Mouse (Mus musculus): ENCODE measurements around the gene Strn4. TPM values are rescaled to one million over a fixed set of nuclear protein-coding genes. Genes with fewer than 3 reads are reported as not detected.

Strn4 gene
- 68.5 and 80.0 TPM in 2 replicates for polyA plus RNA-seq (2015; fragmentation: Nextera tagmentation; extraction: Ambion mirVana)

GRCm38 (mm10) chr7:16815351-16815941, at the start of gene Strn4:
Gene Strn4, plus strand, starts transcription at chr7:16815889.
- Histone ChIP-seq H3K27ac (ENCODE audit: low read length) (peak within 1 kb of the TSS; percentile 95), H3K4me1 (ENCODE audit: control insufficient read depth, insufficient read depth, low read length) (peaks cover 40% of the 10 kb centered on the region), H3K4me3 (replicated peaks; ENCODE audit: low read length) (peak within 1 kb of the TSS; percentile 89), H3K4me2 (ENCODE audit: low read depth, low read length) (peak within 1 kb of the TSS; percentile 97), H3K9ac (ENCODE audit: low read length) (peak within 1 kb of the TSS; percentile 100), H3K27me3 (ENCODE audit: control insufficient read depth, insufficient read depth, low read length) (peaks cover 4% of the 10 kb centered on the region; the same call in 1 of the 2 replicates), H3K36me3 (ENCODE audit: control insufficient read depth, insufficient read depth, low read length) (0 out of 2 replicates have a peak, but pooled peaks cover 3% of the 10 kb centered on the region), H3K9me3 (replicated peaks; ENCODE audit: control insufficient read depth, low read length) (no peaks in the 10 kb centered on the region)
- no peak for ATAC-seq (ENCODE audit: insufficient read depth, low FRiP score)
- 14% methylated on average over 1 of the region's 1 CpGs for WGBS

- no peak for ATAC-seq (ENCODE audit: insufficient read depth, low FRiP score)
- 54% methylated on average over 2 of the region's 2 CpGs for WGBS
Observed at GRCm38 (mm10) chr7:16766443-16766842, 49.2 kb upstream of the Strn4 start.

GRCm38 (mm10) chr7:16775888-16776287, 39.8 kb upstream of the Strn4 start:
- H3K4me2 ChIP-seq (ENCODE audit: low read depth, low read length): no peak overlapping the region
- no peak overlapping the region for H3K27ac ChIP-seq (ENCODE audit: low read length)
- no peak for ATAC-seq (ENCODE audit: insufficient read depth, low FRiP score)
- WGBS: 49% methylated on average over 5 of the region's 5 CpGs
- no peaks in the 10 kb centered on the region for H3K36me3 ChIP-seq (ENCODE audit: control insufficient read depth, insufficient read depth, low read length)
- H3K4me1 ChIP-seq (ENCODE audit: control insufficient read depth, insufficient read depth, low read length): peaks cover 3% of the 10 kb centered on the region; the same call in 1 of the 2 replicates
- H3K9ac ChIP-seq (ENCODE audit: low read length): no peak overlapping the region
- no peak overlapping the region for H3K4me3 ChIP-seq (replicated peaks; ENCODE audit: low read length)
- H3K27me3 ChIP-seq (ENCODE audit: control insufficient read depth, insufficient read depth, low read length): no peaks in the 10 kb centered on the region
- H3K9me3 ChIP-seq (replicated peaks; ENCODE audit: control insufficient read depth, low read length): no peaks in the 10 kb centered on the region; the same call in 1 of the 2 replicates

More at GRCm38 (mm10) chr7:16766443-16766842, 49.2 kb upstream of the Strn4 start:
- H3K4me2 ChIP-seq (ENCODE audit: low read depth, low read length): no peak overlapping the region
- no peaks in the 10 kb centered on the region for H3K9me3 ChIP-seq (replicated peaks; ENCODE audit: control insufficient read depth, low read length)
- no peaks in the 10 kb centered on the region for H3K36me3 ChIP-seq (ENCODE audit: control insufficient read depth, insufficient read depth, low read length)
- no peak overlapping the region for H3K27ac ChIP-seq (ENCODE audit: low read length)
- H3K27me3 ChIP-seq (ENCODE audit: control insufficient read depth, insufficient read depth, low read length): no peaks in the 10 kb centered on the region
- peaks cover 4% of the 10 kb centered on the region; the same call in 1 of the 2 replicates for H3K4me1 ChIP-seq (ENCODE audit: control insufficient read depth, insufficient read depth, low read length)
- no peak overlapping the region for H3K9ac ChIP-seq (ENCODE audit: low read length)
- no peak overlapping the region for H3K4me3 ChIP-seq (replicated peaks; ENCODE audit: low read length)

- WGBS: 54% methylated on average over 5 of the region's 5 CpGs
- no peak overlapping the region for H3K9ac ChIP-seq (ENCODE audit: low read length)
- H3K4me3 ChIP-seq (replicated peaks; ENCODE audit: low read length): no peak overlapping the region
- no peak overlapping the region for H3K4me2 ChIP-seq (ENCODE audit: low read depth, low read length)
- H3K36me3 ChIP-seq (ENCODE audit: control insufficient read depth, insufficient read depth, low read length): no peaks in the 10 kb centered on the region
- no peak for ATAC-seq (ENCODE audit: insufficient read depth, low FRiP score)
- no peak overlapping the region for H3K27ac ChIP-seq (ENCODE audit: low read length)
- H3K27me3 ChIP-seq (ENCODE audit: control insufficient read depth, insufficient read depth, low read length): no peaks in the 10 kb centered on the region
- peaks cover 30% of the 10 kb centered on the region for H3K4me1 ChIP-seq (ENCODE audit: control insufficient read depth, insufficient read depth, low read length)
- no peaks in the 10 kb centered on the region for H3K9me3 ChIP-seq (replicated peaks; ENCODE audit: control insufficient read depth, low read length)
Observed at GRCm38 (mm10) chr7:16780076-16780475, 35.6 kb upstream of the Strn4 start.

- 2% methylated on average over 34 of the region's 34 CpGs for WGBS
Observed at GRCm38 (mm10) chr7:16780825-16781554, 34.7 kb upstream of the Strn4 start, which contains the start of gene Slc1a5. Gene Slc1a5, plus strand, starts transcription at chr7:16781340.

GRCm38 (mm10) chr7:16781555-16781815, 34.2 kb upstream of the Strn4 start:
- no peaks in the 10 kb centered on the region for H3K36me3 ChIP-seq (ENCODE audit: control insufficient read depth, insufficient read depth, low read length)
- peak overlapping the region; percentile 87 for H3K9ac ChIP-seq (ENCODE audit: low read length)
- H3K9me3 ChIP-seq (replicated peaks; ENCODE audit: control insufficient read depth, low read length): no peaks in the 10 kb centered on the region
- H3K27ac ChIP-seq (ENCODE audit: low read length): peak overlapping the region; percentile 54
- peak; percentile 2; the same call in 1 of the 2 replicates for ATAC-seq (ENCODE audit: insufficient read depth, low FRiP score)
- peak overlapping the region; percentile 70 for H3K4me3 ChIP-seq (replicated peaks; ENCODE audit: low read length)
- H3K4me1 ChIP-seq (ENCODE audit: control insufficient read depth, insufficient read depth, low read length): peaks cover 34% of the 10 kb centered on the region
- no peaks in the 10 kb centered on the region for H3K27me3 ChIP-seq (ENCODE audit: control insufficient read depth, insufficient read depth, low read length)
- H3K4me2 ChIP-seq (ENCODE audit: low read depth, low read length): peak overlapping the region; percentile 97
- WGBS: under 1% methylated on average over 10 of the region's 10 CpGs

More at GRCm38 (mm10) chr7:16780825-16781554, 34.7 kb upstream of the Strn4 start, which contains the start of gene Slc1a5:
- H3K4me1 ChIP-seq (ENCODE audit: control insufficient read depth, insufficient read depth, low read length): peaks cover 34% of the 10 kb centered on the region
- peak; percentile 88 for ATAC-seq (ENCODE audit: insufficient read depth, low FRiP score)
- H3K9me3 ChIP-seq (replicated peaks; ENCODE audit: control insufficient read depth, low read length): no peaks in the 10 kb centered on the region
- peak within 1 kb of the TSS; percentile 70 for H3K4me3 ChIP-seq (replicated peaks; ENCODE audit: low read length)
- peak within 1 kb of the TSS; percentile 87 for H3K9ac ChIP-seq (ENCODE audit: low read length)
- no peaks in the 10 kb centered on the region for H3K36me3 ChIP-seq (ENCODE audit: control insufficient read depth, insufficient read depth, low read length)
- H3K27me3 ChIP-seq (ENCODE audit: control insufficient read depth, insufficient read depth, low read length): no peaks in the 10 kb centered on the region
- peak within 1 kb of the TSS; percentile 97 for H3K4me2 ChIP-seq (ENCODE audit: low read depth, low read length)
- H3K27ac ChIP-seq (ENCODE audit: low read length): peak within 1 kb of the TSS; percentile 54

GRCm38 (mm10) chr7:16781816-16782554, 33.7 kb upstream of the Strn4 start:
- under 1% methylated on average over 60 of the region's 60 CpGs for WGBS
- peak overlapping the region; percentile 54 for H3K27ac ChIP-seq (ENCODE audit: low read length)
- H3K4me1 ChIP-seq (ENCODE audit: control insufficient read depth, insufficient read depth, low read length): peaks cover 34% of the 10 kb centered on the region
- no peaks in the 10 kb centered on the region for H3K27me3 ChIP-seq (ENCODE audit: control insufficient read depth, insufficient read depth, low read length)
- peak; percentile 6; the same call in 1 of the 2 replicates for ATAC-seq (ENCODE audit: insufficient read depth, low FRiP score)
- H3K4me2 ChIP-seq (ENCODE audit: low read depth, low read length): peak overlapping the region; percentile 97
- peak overlapping the region; percentile 87 for H3K9ac ChIP-seq (ENCODE audit: low read length)
- peak overlapping the region; percentile 70 for H3K4me3 ChIP-seq (replicated peaks; ENCODE audit: low read length)
- no peaks in the 10 kb centered on the region for H3K36me3 ChIP-seq (ENCODE audit: control insufficient read depth, insufficient read depth, low read length)
- H3K9me3 ChIP-seq (replicated peaks; ENCODE audit: control insufficient read depth, low read length): no peaks in the 10 kb centered on the region

GRCm38 (mm10) chr7:16782555-16783125, 33.0 kb upstream of the Strn4 start:
- H3K27me3 ChIP-seq (ENCODE audit: control insufficient read depth, insufficient read depth, low read length): no peaks in the 10 kb centered on the region
- no peaks in the 10 kb centered on the region for H3K36me3 ChIP-seq (ENCODE audit: control insufficient read depth, insufficient read depth, low read length)
- H3K4me1 ChIP-seq (ENCODE audit: control insufficient read depth, insufficient read depth, low read length): peaks cover 34% of the 10 kb centered on the region
- H3K9ac ChIP-seq (ENCODE audit: low read length): peak overlapping the region; percentile 87
- peak overlapping the region; percentile 97 for H3K4me2 ChIP-seq (ENCODE audit: low read depth, low read length)
- no peak for ATAC-seq (ENCODE audit: insufficient read depth, low FRiP score)
- no peak overlapping the region for H3K27ac ChIP-seq (ENCODE audit: low read length)
- peak overlapping the region; percentile 70 for H3K4me3 ChIP-seq (replicated peaks; ENCODE audit: low read length)
- no peaks in the 10 kb centered on the region for H3K9me3 ChIP-seq (replicated peaks; ENCODE audit: control insufficient read depth, low read length)
- WGBS: 4% methylated on average over 11 of the region's 11 CpGs

Data from stomach, embryonic 16.5 days (tissue).